Mouse (Mus musculus) T-helper 1 cell (primary cell): ENCODE data around the gene Psmc3ip.

ENCODE experiments used
- in situ Hi-C: fragments of 300-600 bp; cut with MboI, MseI; formaldehyde crosslinking; loops from one replicate; pipeline ENCODE4 v1.15.1; 2025; ENCODE audit warnings: high pct_unique_total_duplicates

The Psmc3ip gene

DNA sequence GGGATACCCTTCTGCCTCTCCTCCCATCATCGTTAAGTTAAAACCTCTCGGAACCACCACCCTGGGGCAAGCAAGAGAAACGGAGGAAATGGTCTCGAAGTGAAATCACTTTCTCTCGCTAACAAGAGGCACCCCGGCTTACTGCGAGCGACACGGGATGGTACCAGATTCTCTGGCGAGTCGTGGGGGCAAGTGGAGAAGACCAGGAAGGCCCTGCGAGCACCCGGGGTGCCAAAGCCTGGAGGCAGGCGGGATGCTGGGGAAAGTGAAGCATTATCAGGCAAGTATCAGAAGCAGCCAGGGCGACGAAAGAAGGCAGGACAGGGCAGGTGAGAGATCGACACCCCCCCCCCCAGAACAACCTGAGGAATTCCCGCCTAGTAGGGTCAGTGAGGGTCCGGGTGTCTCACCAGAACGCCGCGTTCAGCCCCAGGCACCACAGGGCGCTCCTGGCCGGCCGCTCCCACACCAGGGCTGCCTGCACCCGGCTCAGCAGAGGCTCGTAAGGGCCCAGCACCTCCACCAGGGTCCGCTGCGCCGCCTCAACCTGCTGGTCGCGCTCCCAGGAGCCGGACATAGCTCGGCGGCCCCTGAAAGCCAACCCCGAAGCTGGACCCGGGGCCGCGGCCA lies 24.0 kb upstream of the Psmc3ip start:
- in situ Hi-C loops = no loop called here

DNA sequence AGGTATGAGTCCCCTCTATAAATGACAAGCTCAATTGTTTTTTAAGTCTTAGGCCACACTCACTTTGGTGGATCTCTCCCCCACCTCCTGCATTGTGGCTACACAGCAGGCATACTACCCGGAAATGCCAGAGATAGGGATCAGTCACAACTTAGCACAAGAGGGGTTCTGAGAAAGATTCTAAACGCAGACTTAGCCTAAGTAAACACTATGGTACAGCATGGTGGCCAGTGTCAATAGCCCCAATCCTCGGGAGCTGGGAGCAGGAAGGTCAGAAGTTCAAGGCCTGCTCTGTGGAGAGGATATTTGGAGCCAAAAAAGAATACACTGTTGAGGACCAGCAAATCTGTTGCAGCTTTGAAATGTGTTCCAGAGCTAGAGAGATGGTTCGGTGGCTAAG lies 22.9 kb upstream of the Psmc3ip start:
- in situ Hi-C loops = no loop called here

DNA sequence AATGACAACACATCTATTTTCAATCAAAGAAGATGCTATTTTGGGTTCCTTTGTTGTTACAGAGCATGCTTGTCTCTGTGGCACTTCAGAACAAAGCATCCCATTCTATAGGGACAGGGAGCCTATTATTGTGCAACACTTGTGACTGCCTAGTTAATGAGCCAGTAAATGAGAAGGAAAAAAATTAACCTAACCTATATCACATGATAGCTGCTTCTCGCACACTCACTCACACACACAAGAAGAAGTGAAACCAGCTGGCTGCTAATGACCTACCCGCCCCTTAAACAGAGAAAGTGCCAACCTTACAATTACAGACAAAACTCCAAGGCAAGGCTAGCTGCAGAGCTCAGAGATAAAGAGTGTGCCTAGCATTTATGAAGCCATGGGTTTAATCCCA lies 20.3 kb upstream of the Psmc3ip start:
- in situ Hi-C loops = no loop called here

DNA sequence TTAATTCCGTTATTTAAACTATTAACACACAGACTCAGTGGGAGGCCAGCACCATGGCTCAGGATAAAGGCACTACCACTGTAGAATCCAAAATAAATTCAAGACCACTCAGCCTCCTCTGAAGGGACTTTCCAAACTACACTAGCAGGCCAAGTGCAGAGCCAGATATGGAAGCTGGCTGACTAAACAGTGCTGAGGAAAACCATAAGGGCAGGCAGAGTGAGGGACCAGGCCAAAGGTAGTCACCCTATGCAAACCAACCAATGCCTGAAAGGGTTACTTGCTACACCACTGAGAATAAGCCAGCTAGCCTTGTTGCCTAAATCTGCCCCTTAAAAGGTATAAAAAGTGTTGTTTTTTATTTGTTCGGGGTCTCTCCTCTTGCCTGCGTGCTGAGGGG lies 16.9 kb upstream of the Psmc3ip start:
- in situ Hi-C loops = no loop called here

DNA sequence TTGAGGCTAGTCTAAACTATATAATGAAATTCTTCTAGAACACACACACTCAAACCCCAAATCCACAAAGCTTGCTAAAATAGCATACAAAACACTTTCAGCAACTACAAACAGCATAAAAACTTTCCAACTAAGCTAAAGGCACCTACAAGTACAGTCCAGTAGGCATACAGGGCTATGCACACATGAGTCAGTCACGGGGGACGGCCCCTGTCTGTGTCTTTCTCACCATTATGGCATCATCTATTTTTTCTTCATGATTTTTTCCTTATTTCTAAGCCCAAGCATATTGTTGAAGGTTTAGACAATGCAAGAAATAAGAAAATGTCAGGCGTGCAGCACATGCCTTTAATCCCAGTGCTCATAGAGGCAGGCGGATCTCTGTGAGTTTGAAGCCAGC lies 15.9 kb upstream of the Psmc3ip start:
- in situ Hi-C loops = no loop called here

DNA sequence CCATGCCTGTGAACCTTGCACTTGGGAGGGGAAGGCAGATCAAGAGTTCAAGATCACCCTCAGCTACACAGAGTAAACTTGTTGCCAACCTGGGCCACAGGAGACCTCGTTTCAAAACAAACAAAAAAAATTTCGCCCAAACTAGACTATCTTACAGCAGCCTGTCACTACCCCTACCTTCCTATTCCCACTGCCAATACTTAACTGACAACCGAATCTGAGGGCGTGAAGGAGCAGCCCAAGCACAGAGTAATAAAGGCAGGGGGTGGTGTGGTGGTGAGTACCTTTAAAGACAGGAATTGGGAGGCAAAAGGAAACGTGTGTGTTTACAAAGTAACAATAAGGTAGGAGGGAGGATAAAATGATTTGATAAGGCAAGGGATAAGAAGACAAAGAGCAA lies 15.5 kb upstream of the Psmc3ip start:
- in situ Hi-C loops = no loop called here

DNA sequence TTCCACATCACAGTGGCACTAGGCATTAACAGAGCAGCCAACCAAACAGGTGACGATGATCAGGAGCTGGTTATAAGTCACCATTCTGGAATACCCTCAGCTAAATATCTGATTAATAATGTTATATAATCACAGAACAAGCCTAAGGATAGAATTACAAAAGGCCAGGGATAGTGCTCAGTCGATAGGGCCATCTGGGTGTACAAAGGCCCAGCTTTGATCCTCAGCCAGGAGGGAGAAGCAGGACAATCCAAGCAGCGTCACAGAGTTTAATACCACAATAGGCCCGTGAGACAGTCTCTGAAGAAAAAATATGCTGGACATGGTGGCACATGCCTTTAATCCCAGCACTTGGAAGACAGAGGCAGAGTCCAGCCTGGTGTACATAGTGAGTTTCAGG lies 14.1 kb upstream of the Psmc3ip start:
- in situ Hi-C loops = no loop called here

DNA sequence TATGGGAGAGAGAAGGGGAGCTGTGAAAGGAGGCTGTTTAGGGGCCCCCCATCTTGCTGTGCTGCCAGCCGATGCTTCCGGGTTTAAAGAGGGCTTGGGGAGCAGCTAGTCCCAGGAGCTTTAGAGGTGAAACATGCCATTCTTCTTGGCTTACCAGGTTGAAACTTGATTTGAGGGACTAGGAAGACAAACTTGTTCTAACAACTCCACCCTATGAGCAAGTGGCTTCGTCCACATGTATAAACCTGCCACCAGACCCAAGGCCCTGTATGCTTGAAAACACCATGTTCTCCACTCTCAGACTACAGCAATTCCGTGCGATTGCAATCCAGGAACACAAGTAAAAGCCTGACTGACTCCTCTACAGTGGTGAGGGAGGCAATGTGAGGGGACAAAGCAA lies 7.8 kb upstream of the Psmc3ip start:
- in situ Hi-C loops = no loop called here

DNA sequence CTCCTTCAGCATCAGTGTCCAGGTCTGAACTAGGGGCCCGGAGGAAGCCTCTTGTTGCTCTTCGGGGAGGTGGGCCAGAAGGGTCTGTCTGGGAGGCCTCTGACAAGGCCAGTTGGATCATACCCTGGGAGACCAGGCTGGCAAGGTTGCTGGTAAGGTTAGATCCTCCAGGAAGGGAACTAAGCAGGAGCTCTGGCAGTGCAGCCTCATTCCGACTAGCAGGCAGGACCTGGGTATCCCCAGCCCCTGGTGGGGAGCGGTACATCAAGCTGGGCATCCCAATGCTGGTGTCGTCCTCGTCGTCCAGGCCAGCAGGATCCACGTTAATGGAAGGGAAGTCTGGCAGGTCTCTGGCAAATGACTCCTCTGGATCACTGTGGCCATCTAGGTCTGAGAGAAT lies 3.0 kb upstream of the Psmc3ip start:
- in situ Hi-C loops = no loop called here

DNA sequence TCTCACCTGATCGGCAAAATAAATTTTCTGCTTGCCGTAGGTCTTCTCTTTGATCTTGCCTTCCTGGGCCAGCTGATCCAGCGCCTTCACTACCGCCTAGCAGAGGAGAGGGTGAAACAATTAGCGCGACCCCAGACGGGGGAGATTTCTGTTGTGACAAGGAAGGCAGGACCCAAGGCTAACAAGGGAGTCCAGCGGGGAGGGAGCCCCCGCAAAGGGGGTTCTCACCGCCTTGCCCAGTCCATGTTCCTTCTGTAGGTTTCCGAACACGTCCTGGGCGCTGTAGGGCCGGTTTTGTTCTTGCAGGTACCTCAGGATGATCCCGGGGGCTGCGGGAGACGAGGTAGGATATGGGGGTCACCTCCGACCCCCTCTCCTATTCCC lies 314 bp downstream of the Psmc3ip start:
- in situ Hi-C loops = no loop called here

DNA sequence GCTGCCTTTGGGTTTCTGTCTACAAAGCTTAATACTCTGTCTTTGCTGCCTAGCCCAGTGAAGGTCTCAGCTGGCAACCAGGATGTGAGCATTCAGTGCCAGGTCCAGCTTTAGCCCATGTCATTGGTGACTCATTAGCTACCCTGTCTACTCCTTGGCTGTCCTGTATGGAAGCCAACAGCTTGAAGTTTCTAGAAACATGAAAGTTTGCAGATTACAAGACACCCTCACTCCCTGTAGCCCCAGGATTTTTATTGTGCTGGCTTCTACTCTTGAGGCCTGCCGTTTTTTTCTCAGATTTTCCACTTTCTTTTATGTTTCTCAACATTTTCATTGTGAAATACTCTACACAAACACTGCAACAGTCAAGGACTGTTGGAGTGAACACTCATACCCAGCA lies 5.3 kb downstream of the Psmc3ip start:
- in situ Hi-C loops = no loop called here

DNA sequence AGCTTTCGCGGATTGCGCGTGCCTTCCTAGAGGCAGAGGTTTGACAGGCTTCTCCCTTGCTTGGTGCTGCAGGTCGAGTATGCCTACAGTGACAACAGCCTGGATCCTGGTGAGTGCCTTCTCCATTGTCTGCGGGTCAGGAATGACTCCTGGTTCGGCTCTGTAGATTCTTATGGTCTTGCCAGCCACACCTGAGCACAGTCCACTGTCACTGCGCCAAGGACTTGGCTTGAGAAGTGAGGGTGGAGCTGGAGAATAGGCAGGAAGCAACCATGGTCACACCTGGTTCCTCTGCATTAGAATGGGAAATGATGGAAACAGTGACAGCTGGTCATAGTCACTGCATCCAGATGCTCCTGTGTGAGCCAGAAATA lies 7.6 kb downstream of the Psmc3ip start:
- in situ Hi-C loops = no loop called here

DNA sequence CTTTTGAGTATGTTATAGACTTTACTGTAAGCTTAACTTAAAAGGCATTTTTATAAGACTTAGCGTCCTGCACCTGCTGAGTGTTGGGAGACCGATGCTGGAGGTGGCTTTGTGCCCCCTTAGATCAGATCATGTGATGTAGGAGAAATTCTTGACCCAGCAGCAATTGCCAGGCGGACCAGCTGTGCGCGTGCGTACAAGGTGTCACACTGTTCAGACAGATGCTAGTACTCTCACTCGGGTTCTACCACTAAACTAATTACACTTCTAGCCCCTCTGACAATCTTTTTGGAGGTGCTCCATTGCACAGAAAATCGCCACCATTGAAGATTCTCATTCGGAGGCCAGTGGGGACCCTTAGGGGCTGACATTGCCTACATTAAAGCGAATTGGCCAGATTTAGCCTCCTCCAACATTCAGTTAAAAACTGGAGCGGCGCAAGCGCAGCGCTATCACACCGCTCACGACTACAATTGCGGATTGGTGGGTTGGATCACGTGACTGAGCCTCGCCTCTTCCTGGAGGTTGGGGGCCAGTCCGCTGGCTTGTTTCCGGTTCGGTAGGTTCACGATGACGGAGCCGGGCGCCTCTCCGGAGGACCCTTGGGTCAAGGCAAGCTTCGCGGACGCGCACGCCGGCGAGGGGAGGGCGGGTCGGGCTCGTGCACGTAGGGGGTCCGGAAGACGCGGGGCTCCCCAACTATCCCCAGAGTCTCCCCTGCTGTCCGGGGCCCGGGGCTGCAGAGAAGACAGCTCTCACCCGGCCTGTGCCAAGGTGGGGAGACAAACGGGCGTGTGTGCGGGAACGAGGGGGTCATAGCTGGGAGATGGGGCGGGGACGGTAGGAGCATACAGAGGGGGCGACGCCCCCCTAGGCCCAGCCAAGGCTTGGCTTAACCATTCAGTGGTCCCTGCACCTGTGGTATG lies 8.2 kb downstream of the Psmc3ip start, which contains the start of gene Mlx:
Gene Mlx (plus strand): TSS at position 522 of the 926 bp plus-strand sequence.
- in situ Hi-C loops = no loop called here

DNA sequence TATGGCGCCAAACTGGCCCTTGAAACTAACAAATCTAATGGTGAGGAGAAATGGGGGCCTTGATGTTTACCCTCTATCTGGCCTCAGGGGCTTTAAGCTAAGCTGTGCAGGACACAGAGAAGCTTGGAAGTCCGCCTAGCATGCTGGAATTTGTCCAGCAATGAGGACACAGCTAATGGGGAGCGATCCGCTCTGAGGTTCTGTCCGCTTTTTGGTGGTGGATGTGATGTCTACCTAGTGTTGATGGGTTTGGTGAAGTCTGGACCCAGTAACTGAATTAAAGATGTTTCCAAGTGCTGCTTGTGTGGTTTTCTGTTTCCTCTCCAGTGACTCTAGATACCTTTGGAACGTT lies 8.9 kb downstream of the Psmc3ip start:
- in situ Hi-C loops = no loop called here

DNA sequence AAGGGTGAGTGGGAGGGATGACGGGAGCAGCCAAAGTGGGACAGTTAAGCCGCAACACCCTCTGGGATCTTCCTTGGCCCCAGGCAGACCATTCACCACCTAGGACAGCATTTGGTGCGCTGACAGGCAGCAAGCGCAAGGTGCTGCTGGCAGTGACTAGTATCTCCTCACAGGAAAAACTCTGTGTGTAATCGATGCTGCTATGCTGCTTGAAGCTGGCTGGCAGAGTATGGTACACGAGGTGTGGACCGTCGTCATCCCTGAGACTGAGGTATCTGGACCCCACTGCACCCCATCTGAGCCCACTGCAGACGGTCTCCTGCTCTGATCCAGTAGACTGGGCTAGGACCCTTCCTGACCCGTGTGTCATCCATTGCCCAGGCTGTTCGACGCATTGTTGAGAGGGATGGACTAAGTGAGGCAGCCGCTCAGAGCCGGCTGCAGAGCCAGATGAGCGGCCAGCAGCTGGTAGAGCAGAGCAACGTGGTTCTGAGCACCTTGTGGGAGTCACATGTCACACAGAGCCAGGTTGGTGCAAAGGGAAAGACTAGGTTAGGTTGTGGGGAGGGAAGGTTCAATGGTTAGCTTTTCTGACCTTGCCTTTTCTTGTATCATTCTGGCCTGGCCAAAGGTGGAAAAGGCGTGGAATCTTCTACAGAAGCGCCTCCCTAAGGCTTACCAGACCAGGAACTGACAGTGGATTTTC lies 9.5 kb downstream of the Psmc3ip start:
- in situ Hi-C loops = no loop called here

DNA sequence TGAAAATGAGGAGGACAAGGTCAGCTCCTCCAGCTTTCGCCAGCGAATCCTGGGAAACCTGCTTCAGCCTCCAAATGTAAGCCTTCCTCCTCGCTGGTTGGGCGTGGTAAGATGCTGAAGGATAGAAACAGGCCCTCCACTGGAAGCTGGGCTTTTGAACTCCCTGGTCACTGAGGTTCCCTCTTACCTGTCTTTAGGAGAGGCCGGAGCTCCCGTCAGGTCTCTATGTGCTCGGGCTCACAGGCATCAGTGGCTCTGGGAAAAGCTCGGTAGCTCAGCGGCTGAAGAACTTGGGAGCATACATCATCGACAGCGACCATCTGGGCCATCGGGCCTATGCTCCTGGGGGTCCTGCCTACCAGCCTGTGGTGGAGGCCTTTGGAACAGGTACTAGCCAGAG lies 10.4 kb downstream of the Psmc3ip start:
- in situ Hi-C loops = loop anchor here (5.0 kb wide), 1 partner anchor 87 kb away; the partner anchor contains the start of genes Cntnap1 and Plekhh3

DNA sequence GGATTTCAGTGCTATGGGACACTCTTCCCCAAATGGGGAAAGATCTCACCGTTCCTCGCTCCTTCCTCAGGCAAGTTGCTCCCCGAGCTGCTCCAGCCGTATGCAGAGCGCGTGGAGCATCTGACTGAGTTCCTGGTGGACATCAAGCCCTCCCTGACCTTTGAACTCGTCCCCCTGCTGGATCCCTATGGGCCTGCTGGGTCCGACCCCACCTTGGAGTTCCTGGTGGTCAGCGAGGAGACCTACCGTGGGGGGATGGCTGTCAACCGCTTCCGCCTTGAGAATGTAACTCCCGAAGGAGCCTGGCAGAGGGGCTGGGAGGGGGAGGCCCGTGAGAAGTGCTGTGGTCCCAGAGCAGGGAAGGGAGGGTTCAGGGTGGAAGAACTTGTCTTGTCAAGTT lies 11.0 kb downstream of the Psmc3ip start:
- in situ Hi-C loops = loop anchor here (5.0 kb wide), 1 partner anchor 88 kb away; the partner anchor contains the start of genes Cntnap1 and Plekhh3

DNA sequence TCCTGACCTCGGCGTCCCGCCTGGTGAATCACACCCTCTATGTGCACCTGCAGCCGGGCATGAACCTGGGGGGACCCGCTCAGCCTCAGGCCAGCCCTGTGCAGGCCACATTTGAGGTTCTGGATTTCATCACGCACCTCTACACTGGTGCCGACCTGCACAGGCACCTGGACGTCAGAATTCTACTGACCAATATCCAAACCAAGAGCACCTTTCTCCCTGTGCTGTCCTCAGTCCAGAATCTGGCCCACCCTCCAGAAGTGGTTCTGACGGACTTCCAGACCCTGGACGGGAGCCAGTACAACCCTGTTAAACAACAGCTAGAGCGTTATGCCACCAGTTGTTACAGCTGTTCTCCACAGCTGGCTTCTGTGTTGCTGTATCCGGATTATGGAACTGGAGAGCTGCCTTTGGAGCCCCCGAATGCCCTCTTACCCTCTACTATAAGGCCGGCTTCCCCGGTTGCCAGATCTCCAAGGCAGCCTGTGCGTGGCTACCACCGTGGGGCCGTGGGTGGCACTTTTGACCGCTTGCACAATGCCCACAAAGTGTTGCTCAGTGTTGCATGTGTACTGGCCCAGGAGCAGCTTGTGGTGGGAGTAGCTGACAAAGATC lies 12.0 kb downstream of the Psmc3ip start:
- in situ Hi-C loops = loop anchor here (5.0 kb wide), 1 partner anchor 89 kb away; the partner anchor contains the start of genes Cntnap1 and Plekhh3

DNA sequence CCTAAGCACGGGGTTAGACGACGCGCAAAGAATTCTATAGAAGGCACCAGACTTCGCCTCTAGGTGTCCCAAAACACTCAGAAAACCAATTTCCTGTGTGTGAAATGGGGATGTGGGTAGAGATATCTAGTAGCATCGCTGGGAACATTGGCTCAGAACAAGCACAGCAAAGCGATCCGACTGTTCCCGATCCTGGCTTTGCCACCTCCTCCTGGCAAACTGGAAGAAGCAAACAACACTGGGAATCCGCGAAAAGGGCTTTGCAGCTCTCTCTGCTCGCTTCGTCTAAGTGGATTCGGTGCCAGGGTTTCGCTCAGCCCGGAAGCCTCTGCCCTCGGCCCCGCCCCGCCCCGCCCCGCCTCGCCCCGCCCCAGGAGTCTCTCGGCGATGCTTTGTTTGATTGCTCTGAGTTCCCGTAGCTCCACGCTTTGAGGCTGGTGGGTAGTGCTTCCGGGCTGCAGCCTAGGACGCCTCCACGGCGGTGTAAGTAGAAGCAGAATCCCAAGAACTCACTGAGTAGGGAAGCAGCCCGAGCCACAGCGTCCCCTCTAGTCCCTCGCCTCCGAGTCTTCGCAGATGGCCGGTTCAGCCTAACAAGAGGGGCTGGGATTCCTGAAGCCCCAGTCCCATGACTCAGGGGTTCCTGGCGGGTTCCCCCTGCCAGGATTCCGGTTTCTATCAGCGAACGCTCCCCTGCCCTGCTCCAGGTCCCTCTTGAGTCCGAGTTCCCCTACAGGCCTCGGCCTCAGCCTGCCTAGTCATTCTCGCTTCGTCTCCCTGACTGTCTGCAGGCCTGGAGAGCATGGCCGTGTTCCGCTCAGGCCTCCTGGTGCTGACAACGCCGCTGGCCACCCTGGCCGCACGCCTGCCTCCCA lies 12.8 kb downstream of the Psmc3ip start, which contains the start of gene Coasy:
Gene Coasy (plus strand): TSS at position 358 of the 875 bp plus-strand sequence.
- in situ Hi-C loops = loop anchor here (5.0 kb wide), 1 partner anchor 90 kb away; the partner anchor contains the start of genes Cntnap1 and Plekhh3

DNA sequence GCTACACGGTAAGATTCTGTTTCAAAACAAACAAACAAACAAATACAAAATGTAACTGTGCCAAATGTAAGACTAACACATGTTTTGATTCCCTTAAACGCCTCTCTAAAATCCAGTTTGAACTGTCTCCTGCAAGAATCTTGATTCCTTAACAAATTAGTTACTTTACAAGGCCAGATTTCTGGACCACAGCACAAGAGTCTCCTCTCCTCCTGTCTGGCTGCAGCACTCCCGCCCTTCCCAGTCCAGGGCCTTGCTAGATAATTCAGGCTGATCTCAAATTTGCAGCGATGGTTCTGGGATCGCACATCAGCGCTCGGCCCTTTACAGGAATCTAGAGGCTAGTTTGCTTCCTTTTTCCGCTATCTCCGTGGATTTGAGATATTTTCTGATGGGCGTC lies 13.6 kb downstream of the Psmc3ip start:
- in situ Hi-C loops = loop anchor here (5.0 kb wide), 1 partner anchor 91 kb away; the partner anchor contains the start of genes Cntnap1 and Plekhh3

DNA sequence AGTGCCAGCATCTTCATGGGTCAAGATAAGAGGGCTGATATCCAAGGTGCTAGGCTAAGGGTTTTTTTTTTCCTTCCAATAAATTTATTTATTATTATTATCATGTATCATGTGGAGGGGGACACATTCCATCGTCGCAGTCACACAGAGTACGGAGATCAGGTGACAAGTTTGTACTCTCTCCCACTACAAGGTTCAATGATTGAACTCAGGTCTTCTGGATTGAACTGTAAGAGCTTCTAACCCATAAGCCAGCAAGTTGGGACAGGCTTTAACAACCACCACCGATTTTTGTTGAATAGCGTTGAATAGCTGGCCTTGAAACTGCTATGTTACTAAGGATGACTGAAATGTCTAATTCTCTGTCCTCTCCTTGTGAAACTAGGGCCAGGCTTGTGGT lies 14.8 kb downstream of the Psmc3ip start:
- in situ Hi-C loops = loop anchor here (5.0 kb wide), 1 partner anchor 92 kb away; the partner anchor contains the start of genes Cntnap1 and Plekhh3
